Mouse (Mus musculus) limb, embryonic 13.5 days (tissue): ENCODE results near the gene Gch1. TPM values are rescaled to one million over a fixed set of nuclear protein-coding genes. Genes with fewer than 3 reads are reported as not detected.

Experiments
- ATAC-seq: fragments of 200-750 bp; cut with Nextera tagmentation; 2 replicates; pipeline ENCODE4 v1.8.0; 2017; ENCODE audit warnings: low read depth, moderate number of reproducible peaks, moderate TSS enrichment; ENCODE audit not compliant: low FRiP score
- H3K27ac ChIP-seq: fragments of 300-500 bp; sonication (generic); 2 replicates; pipeline ENCODE4 v1.5.1; 2015; ENCODE audit warnings: inconsistent platforms, mild to moderate bottlenecking, moderate library complexity
- H3K27me3 ChIP-seq: fragments of 300-500 bp; sonication (generic); 2 replicates; pipeline ENCODE4 v1.6.1; 2015; ENCODE audit warnings: mild to moderate bottlenecking, inconsistent platforms
- H3K36me3 ChIP-seq: fragments of 300-500 bp; sonication (generic); 2 replicates; pipeline ENCODE4 v1.6.1; 2015; ENCODE audit warnings: inconsistent platforms, mild to moderate bottlenecking, moderate library complexity
- H3K4me1 ChIP-seq: fragments of 300-500 bp; sonication (generic); 2 replicates; pipeline ENCODE4 v1.6.1; 2015; ENCODE audit warnings: inconsistent platforms
- H3K4me2 ChIP-seq: fragments of 300-500 bp; sonication (generic); replicated peaks from 2 replicates; pipeline ENCODE4 v1.6.1; 2015; ENCODE audit warnings: inconsistent platforms, mild to moderate bottlenecking, moderate library complexity
- H3K4me3 ChIP-seq: fragments of 300-500 bp; sonication (generic); 2 replicates; pipeline ENCODE4 v1.5.1; 2015; ENCODE audit warnings: moderate library complexity, mild to moderate bottlenecking, inconsistent platforms
- H3K9ac ChIP-seq: fragments of 300-500 bp; sonication (generic); 2 replicates; pipeline ENCODE4 v1.6.1; 2015; ENCODE audit warnings: mild to moderate bottlenecking, inconsistent platforms
- H3K9me3 ChIP-seq: fragments of 300-500 bp; sonication (generic); 2 replicates; pipeline ENCODE4 v1.6.1; 2016; ENCODE audit warnings: inconsistent platforms
- WGBS: fragments of 180-500 bp; shearing (Covaris S2); methylation state at CpG from one replicate; pipeline ENCODE4 v1.1.7; 2015; 5-methylcytosine and 5-hydroxymethylcytosine counted together
- polyA plus RNA-seq: library from polyadenylated mRNA; unstranded; fragments of >200 nt; fragmentation: Nextera tagmentation; extraction: Ambion mirVana; gene quantifications from 2 replicates; pipeline ENCODE4 v1.2.1, GENCODE M21; 2015

Gene Gch1
- polyA plus RNA-seq, result 0.87 and 1.0 TPM in 2 replicates

- peak within 1 kb of the TSS; percentile 97 for H3K4me2 ChIP-seq
- WGBS, result under 1% methylated on average over 64 of the region's 68 CpGs
- peaks cover 23% of the 10 kb centered on the region for H3K27me3 ChIP-seq
- peak within 1 kb of the TSS; percentile 73 for H3K4me3 ChIP-seq
- peak; percentile 82 for ATAC-seq
- peak within 1 kb of the TSS; percentile 62 for H3K9ac ChIP-seq
- H3K27ac ChIP-seq, result no peak within 1 kb of the TSS
- H3K4me1 ChIP-seq, result peaks cover 5% of the 10 kb centered on the region
- H3K36me3 ChIP-seq, result no peaks in the 10 kb centered on the region
- H3K9me3 ChIP-seq, result no peaks in the 10 kb centered on the region
Observed at GRCm38 (mm10) chr14:47188848-47189634, at the start of gene Gch1. TSS of gene Gch1 (minus strand) at chr14:47189413.

- Histone ChIP-seq H3K4me2 (no peak overlapping the region), H3K4me1 (no peaks in the 10 kb centered on the region), H3K27ac (no peak overlapping the region), H3K27me3 (no peaks in the 10 kb centered on the region), H3K9ac (no peak overlapping the region), H3K4me3 (no peak overlapping the region), H3K36me3 (peaks cover 16% of the 10 kb centered on the region), H3K9me3 (peaks cover 4% of the 10 kb centered on the region)
- 88% methylated on average over 4 of the region's 4 CpGs for WGBS
- ATAC-seq, result no peak
Observed at GRCm38 (mm10) chr14:47237286-47237685, 48.1 kb upstream of the Gch1 start.

GRCm38 (mm10) chr14:47236491-47236890, 47.3 kb upstream of the Gch1 start:
- Histone ChIP-seq H3K4me1 (no peaks in the 10 kb centered on the region), H3K27ac (no peak overlapping the region), H3K4me2 (no peak overlapping the region), H3K4me3 (no peak overlapping the region), H3K36me3 (peaks cover 11% of the 10 kb centered on the region), H3K9me3 (peaks cover 4% of the 10 kb centered on the region), H3K27me3 (no peaks in the 10 kb centered on the region), H3K9ac (no peak overlapping the region)
- ATAC-seq, result no peak
- WGBS, result 87% methylated on average over 7 of the region's 7 CpGs

DNA sequence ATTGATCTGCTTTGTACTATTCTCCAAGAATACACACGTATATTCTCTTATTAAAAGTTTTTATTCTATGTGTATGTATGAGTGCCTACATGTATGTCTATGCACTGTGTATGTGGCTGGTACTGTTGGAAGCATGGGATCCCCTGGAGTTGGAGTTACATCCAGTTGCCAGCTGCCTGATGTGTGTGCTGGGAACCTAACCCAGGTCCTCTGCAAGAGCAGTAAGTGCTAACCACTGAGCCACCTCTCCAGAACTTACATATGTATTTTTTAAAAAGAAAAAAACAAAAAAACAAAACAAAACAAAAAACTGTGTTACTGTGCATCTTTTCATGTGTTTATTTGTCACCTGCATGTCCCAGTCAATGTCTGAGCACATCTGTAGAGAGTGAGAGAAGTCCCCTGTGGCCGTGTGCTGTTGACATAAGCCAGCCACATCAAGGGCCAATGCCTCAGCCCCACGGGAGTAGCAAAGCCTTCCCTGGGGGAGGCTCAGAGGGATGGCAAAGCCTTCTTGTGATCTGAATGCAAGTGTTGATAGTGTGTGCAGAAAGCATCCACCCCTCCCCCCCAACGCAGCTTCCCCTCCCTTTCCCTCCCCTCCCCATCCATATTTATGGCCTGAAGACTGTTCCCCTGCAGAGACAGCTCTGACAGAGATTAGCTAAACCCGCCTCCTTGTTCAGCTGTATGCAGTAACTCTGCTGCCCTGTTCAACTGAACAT, 45.5 kb upstream of the Gch1 start:
- Histone ChIP-seq H3K4me1 (no peaks in the 10 kb centered on the region), H3K9me3 (peaks cover 4% of the 10 kb centered on the region), H3K9ac (no peak overlapping the region), H3K27ac (no peak overlapping the region), H3K27me3 (no peaks in the 10 kb centered on the region), H3K4me3 (no peak overlapping the region), H3K4me2 (no peak overlapping the region), H3K36me3 (no peaks in the 10 kb centered on the region)
- no peak for ATAC-seq
- WGBS, result 66% methylated on average over 5 of the region's 5 CpGs

DNA sequence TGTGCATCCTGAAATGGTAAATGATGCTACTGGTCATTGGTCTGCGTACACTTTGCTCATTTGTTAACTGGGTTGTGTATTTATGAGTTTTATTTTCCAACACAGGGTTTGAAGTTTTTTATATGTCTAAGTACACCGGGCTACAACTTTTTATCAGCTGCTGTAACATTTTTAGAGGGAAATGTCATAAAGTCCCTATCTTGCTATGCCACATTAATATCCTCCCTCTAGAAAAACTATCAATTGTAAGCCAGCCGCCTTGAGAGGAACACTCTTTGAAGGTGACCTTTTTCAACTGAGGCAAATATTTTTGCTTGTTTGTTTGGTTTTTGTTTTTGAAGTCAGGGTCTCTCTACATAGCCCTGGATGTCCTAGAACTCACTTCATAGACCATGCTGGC, 44.8 kb upstream of the Gch1 start:
- 84% methylated on average over 3 of the region's 3 CpGs for WGBS
- Histone ChIP-seq H3K4me3 (no peak overlapping the region), H3K9ac (no peak overlapping the region), H3K4me2 (no peak overlapping the region), H3K27ac (no peak overlapping the region), H3K36me3 (no peaks in the 10 kb centered on the region), H3K4me1 (no peaks in the 10 kb centered on the region), H3K9me3 (peaks cover 4% of the 10 kb centered on the region), H3K27me3 (no peaks in the 10 kb centered on the region)
- no peak for ATAC-seq

- 73% methylated on average over 2 of the region's 2 CpGs for WGBS
- Histone ChIP-seq H3K4me2 (no peak overlapping the region), H3K27me3 (no peaks in the 10 kb centered on the region), H3K4me1 (no peaks in the 10 kb centered on the region), H3K9ac (no peak overlapping the region), H3K36me3 (no peaks in the 10 kb centered on the region), H3K9me3 (peaks cover 4% of the 10 kb centered on the region), H3K27ac (no peak overlapping the region), H3K4me3 (no peak overlapping the region)
- ATAC-seq, result no peak
Observed at GRCm38 (mm10) chr14:47233602-47234001, 44.4 kb upstream of the Gch1 start.

- no peak overlapping the region for H3K9ac ChIP-seq
- ATAC-seq, result no peak
- 80% methylated on average over 11 of the region's 11 CpGs for WGBS
- no peaks in the 10 kb centered on the region for H3K36me3 ChIP-seq
- no peak overlapping the region for H3K4me2 ChIP-seq
- no peak overlapping the region for H3K4me3 ChIP-seq
- no peaks in the 10 kb centered on the region for H3K27me3 ChIP-seq
- H3K9me3 ChIP-seq, result peaks cover 4% of the 10 kb centered on the region; the same call in 1 of the 2 replicates
- no peak overlapping the region for H3K27ac ChIP-seq
- no peaks in the 10 kb centered on the region for H3K4me1 ChIP-seq
Observed at GRCm38 (mm10) chr14:47229796-47230376, 40.7 kb upstream of the Gch1 start.

GRCm38 (mm10) chr14:47225931-47226330, 36.7 kb upstream of the Gch1 start:
- no peaks in the 10 kb centered on the region for H3K4me1 ChIP-seq
- H3K27me3 ChIP-seq, result no peaks in the 10 kb centered on the region
- ATAC-seq, result no peak
- no peak overlapping the region for H3K27ac ChIP-seq
- 86% methylated on average over 8 of the region's 8 CpGs for WGBS
- peaks cover 4% of the 10 kb centered on the region; the same call in 1 of the 2 replicates for H3K9me3 ChIP-seq
- no peak overlapping the region for H3K4me3 ChIP-seq
- H3K9ac ChIP-seq, result no peak overlapping the region
- H3K36me3 ChIP-seq, result no peaks in the 10 kb centered on the region
- no peak overlapping the region for H3K4me2 ChIP-seq

DNA sequence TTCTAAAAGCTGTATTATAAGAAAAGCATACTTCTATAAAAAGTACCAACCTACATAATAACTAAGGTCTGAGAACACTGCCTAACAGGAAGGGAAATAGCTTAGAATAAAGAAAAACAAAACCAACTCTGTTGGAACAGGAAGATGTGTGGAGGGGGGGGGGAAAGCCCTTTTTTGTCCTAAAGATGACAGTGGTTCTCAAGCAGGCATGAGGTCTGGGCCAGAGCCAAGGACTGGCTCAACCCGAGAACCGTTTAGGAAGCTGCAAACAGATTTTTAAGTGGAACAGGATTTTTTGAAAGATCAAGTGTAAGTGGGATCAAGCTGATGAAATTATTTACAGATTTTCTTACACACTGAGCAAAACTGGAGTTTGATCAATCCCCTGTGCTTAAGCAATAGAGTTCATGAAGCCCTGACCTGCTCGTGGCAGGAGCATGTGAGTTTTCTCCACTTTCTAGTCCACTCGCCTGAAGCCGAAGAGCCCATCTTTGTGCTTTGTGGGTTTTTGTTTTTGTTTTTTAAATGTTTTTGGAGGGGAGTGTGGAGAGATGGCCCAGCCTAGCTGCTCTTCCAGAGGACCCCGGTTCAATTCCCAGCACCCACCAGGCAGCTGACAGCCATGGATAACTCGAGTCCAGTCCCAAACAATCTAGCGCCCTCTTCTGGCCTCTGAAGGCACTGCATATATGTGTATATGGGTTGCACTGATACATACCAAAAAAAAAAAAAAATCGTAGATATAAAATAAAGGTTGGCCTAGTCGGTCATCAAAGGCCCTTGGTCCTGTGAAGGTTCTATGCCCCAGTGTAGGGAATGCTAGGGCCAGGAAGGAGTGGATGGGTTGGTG, 35.5 kb upstream of the Gch1 start:
- no peak for ATAC-seq
- no peak overlapping the region for H3K9ac ChIP-seq
- no peak overlapping the region for H3K4me3 ChIP-seq
- 75% methylated on average over 10 of the region's 10 CpGs for WGBS
- H3K27me3 ChIP-seq, result no peaks in the 10 kb centered on the region
- H3K4me1 ChIP-seq, result no peaks in the 10 kb centered on the region
- no peak overlapping the region for H3K4me2 ChIP-seq
- no peaks in the 10 kb centered on the region for H3K36me3 ChIP-seq
- H3K27ac ChIP-seq, result no peak overlapping the region
- H3K9me3 ChIP-seq, result peaks cover 4% of the 10 kb centered on the region; the same call in 1 of the 2 replicates

- Histone ChIP-seq H3K4me1 (no peaks in the 10 kb centered on the region), H3K36me3 (no peaks in the 10 kb centered on the region), H3K4me3 (no peak overlapping the region), H3K27me3 (no peaks in the 10 kb centered on the region), H3K4me2 (no peak overlapping the region), H3K9ac (no peak overlapping the region), H3K27ac (no peak overlapping the region), H3K9me3 (peaks cover 4% of the 10 kb centered on the region; the same call in 1 of the 2 replicates)
- WGBS, result 76% methylated on average over 11 of the region's 11 CpGs
- no peak for ATAC-seq
Observed at GRCm38 (mm10) chr14:47222631-47223450, 33.6 kb upstream of the Gch1 start.

- Histone ChIP-seq H3K4me3 (no peak overlapping the region), H3K9ac (no peak overlapping the region), H3K9me3 (peaks cover 4% of the 10 kb centered on the region; the same call in 1 of the 2 replicates), H3K27ac (no peak overlapping the region), H3K27me3 (no peaks in the 10 kb centered on the region), H3K4me1 (no peaks in the 10 kb centered on the region), H3K4me2 (no peak overlapping the region), H3K36me3 (no peaks in the 10 kb centered on the region)
- 83% methylated on average over 11 of the region's 11 CpGs for WGBS
- no peak for ATAC-seq
Observed at GRCm38 (mm10) chr14:47221567-47221966, 32.4 kb upstream of the Gch1 start.
